ENCODE assay signal across 8 mouse cellular contexts in genomic region chr12:112593951-112594915, GRCm38 (mm10). TPM values are rescaled to one million over a fixed set of nuclear protein-coding genes. Genes with fewer than 3 reads are reported as not detected.
DNase-seq lines count a peak whose midpoint lies in the region; ATAC-seq lines count a peak whose summit lies in the region.

No protein-coding gene starts in this region.

- ATAC-seq in heart, embryonic 13.5 days (ENCODE audit: extremely low read depth, insufficient number of reproducible peaks, low FRiP score, low TSS enrichment), result no peak
- ATAC-seq in granulocyte monocyte progenitor cell, adult 5-6 weeks (replicated peaks; ENCODE audit: poor library complexity, severe bottlenecking), result peak; percentile 53

- peak overlapping the region; percentile 74 for H3K27ac ChIP-seq in heart, embryonic 13.5 days (replicated peaks)

- DNase-seq in heart, postnatal 36 days, result no peak
- peak; percentile 26 to 28 for DNase-seq in CD8-positive naive resting alpha-beta T cell, adult 2 months (ENCODE audit: low read depth in 2 of 2, low spot score in 2 of 2)
- DNase-seq in right cerebral cortex, adult 18-20 months, result no peak
- DNase-seq in adrenal gland, adult 18-20 months (ENCODE audit: low spot score in 2 of 2), result no peak
- no peak for DNase-seq in ovary, adult 18-20 months (ENCODE audit: low spot score)

- no peaks in the 10 kb centered on the region for H3K9me3 ChIP-seq in heart, embryonic 13.5 days
- no peaks in the 10 kb centered on the region for H3K9me3 ChIP-seq in megakaryocyte, embryonic 14.5 days

- intact Hi-C loops in heart, postnatal 36 days (cut with DNase I), result no loop called here

- no peak overlapping the region; the same call in 1 of the 2 replicates for H3K4me2 ChIP-seq in heart, embryonic 13.5 days

- peak overlapping the region; percentile 57 for H3K9ac ChIP-seq in heart, embryonic 13.5 days

- peaks cover 16% of the 10 kb centered on the region for H3K27me3 ChIP-seq in heart, embryonic 13.5 days (replicated peaks)
- H3K27me3 ChIP-seq in megakaryocyte, embryonic 14.5 days (replicated peaks), result no peaks in the 10 kb centered on the region

- WGBS in heart, embryonic 13.5 days, result 59% methylated on average over 16 of the region's 16 CpGs

- no peak overlapping the region for H3K4me3 ChIP-seq in heart, embryonic 13.5 days
- H3K4me3 ChIP-seq in megakaryocyte, embryonic 14.5 days (replicated peaks), result peak overlapping the region; percentile 94

- H3K36me3 ChIP-seq in heart, embryonic 13.5 days, result no peaks in the 10 kb centered on the region
- H3K36me3 ChIP-seq in megakaryocyte, embryonic 14.5 days (replicated peaks; ENCODE audit: low read length), result peaks cover 96% of the 10 kb centered on the region

- peaks cover 68% of the 10 kb centered on the region for H3K4me1 ChIP-seq in heart, embryonic 13.5 days
- peaks cover 97% of the 10 kb centered on the region for H3K4me1 ChIP-seq in megakaryocyte, embryonic 14.5 days

RNA-seq across cellular contexts. Expression of gene Inf2, which starts 5.6 kb away (rescaled TPM):
- polyA plus RNA-seq in heart, embryonic 13.5 days (2015; fragmentation: Nextera tagmentation; extraction: Ambion mirVana), result 3.2 TPM in 2 replicates
- 10 to 100 TPM; 16.6 to 23.9 TPM for total RNA-seq in heart, postnatal 36 days (2021)
- total RNA-seq in granulocyte monocyte progenitor cell, adult 5-6 weeks (2014; fragmentation: Nextera tagmentation), result 18.1 and 23.3 TPM in 2 replicates
- total RNA-seq in granulocyte monocyte progenitor cell, adult 5-6 weeks (2017), result 3.6 and 7.8 TPM in 2 replicates
- polyA plus RNA-seq in megakaryocyte, embryonic 14.5 days (2012; ENCODE audit: insufficient read depth, low replicate concordance), result 569 and 1,129 TPM in 2 replicates
- 10 to 100 TPM; 25.2 to 29.7 TPM for total RNA-seq in adrenal gland, adult 18-20 months (2021)

RNA-seq across cellular contexts. Expression of gene Adssl1, which starts 25.6 kb away (rescaled TPM):
- 69.3 and 83.9 TPM in 2 replicates for polyA plus RNA-seq in heart, embryonic 13.5 days (2015; fragmentation: Nextera tagmentation; extraction: Ambion mirVana)
- 100 to 1,000 TPM; 162 to 165 TPM for total RNA-seq in heart, postnatal 36 days (2021)
- total RNA-seq in granulocyte monocyte progenitor cell, adult 5-6 weeks (2014; fragmentation: Nextera tagmentation), result 128 and 139 TPM in 2 replicates
- 109 and 122 TPM in 2 replicates for total RNA-seq in granulocyte monocyte progenitor cell, adult 5-6 weeks (2017)
- polyA plus RNA-seq in megakaryocyte, embryonic 14.5 days (2012; ENCODE audit: insufficient read depth, low replicate concordance), result 10.1 and 38.2 TPM in 2 replicates
- total RNA-seq in adrenal gland, adult 18-20 months (2021), result 10 to 100 TPM; 17.1 to 31.3 TPM

RNA-seq across cellular contexts. Expression of gene Siva1, which starts 50.2 kb away (rescaled TPM):
- polyA plus RNA-seq in heart, embryonic 13.5 days (2015; fragmentation: Nextera tagmentation; extraction: Ambion mirVana), result 129 and 149 TPM in 2 replicates
- 10 to 100 TPM; 29.4 to 31.0 TPM for total RNA-seq in heart, postnatal 36 days (2021)
- total RNA-seq in granulocyte monocyte progenitor cell, adult 5-6 weeks (2014; fragmentation: Nextera tagmentation), result 113 and 231 TPM in 2 replicates
- total RNA-seq in granulocyte monocyte progenitor cell, adult 5-6 weeks (2017), result 339 TPM in 2 replicates
- 33.7 and 63.6 TPM in 2 replicates for polyA plus RNA-seq in megakaryocyte, embryonic 14.5 days (2012; ENCODE audit: insufficient read depth, low replicate concordance)
- 10 to 100 TPM; 36.6 to 43.6 TPM for total RNA-seq in adrenal gland, adult 18-20 months (2021)

Comparison
In these comparisons a context has a peak if more than half of its experiments do, and no peak if none do; other contexts are left out.
1. DNase-seq: peak in CD8-positive naive resting alpha-beta T cell, adult 2 months (2 of 2); none in heart, postnatal 36 days (0 of 2), right cerebral cortex, adult 18-20 months (single experiment), adrenal gland, adult 18-20 months (0 of 2) and ovary, adult 18-20 months (single experiment).